Mouse (Mus musculus): ENCODE measurements at regions not wholly inside any gene's neighbourhood (a gene's known extent, or its start where the extent isn't known, plus 50 kb on each side); places are given as distances from the start of the nearest gene placed in this dataset.

GRCm38 (mm10) chr10:83957118-83957759, 234.6 kb downstream of the 1500009L16Rik start:
- Histone ChIP-seq H3K79me2 (ENCODE audit: control insufficient read depth, insufficient read depth) (no peaks in the 10 kb centered on the region), H3ac (ENCODE audit: control insufficient read depth, insufficient read length) (no peak overlapping the region), H3K4me3 (no peak overlapping the region), H3K4me2 (ENCODE audit: low read depth) (no peak overlapping the region), H3K36me3 (ENCODE audit: control insufficient read depth, insufficient read depth) (no peaks in the 10 kb centered on the region), H3K27me3 (ENCODE audit: control insufficient read depth, insufficient read depth, insufficient read length) (no peaks in the 10 kb centered on the region)
- TF ChIP-seq USF1 (IDR thresholded peaks at IDR 0.05; ENCODE audit: low read depth), result no peak
- TF ChIP-seq E2F4 (IDR thresholded peaks at IDR 0.05; ENCODE audit: insufficient read depth), result no peak
- TF ChIP-seq TCF3 (IDR thresholded peaks at IDR 0.05; ENCODE audit: insufficient read length, low read depth), result no peak
- no peak for TF ChIP-seq MYOD1 (IDR thresholded peaks at IDR 0.05; ENCODE audit: control insufficient read depth in 1 of 3, insufficient read length in 2 of 3, low read depth in 2 of 3)
- no peak for TF ChIP-seq POLR2AphosphoS2 (IDR thresholded peaks at IDR 0.05; ENCODE audit: insufficient read length, low read depth)
- TF ChIP-seq POLR2A (IDR thresholded peaks at IDR 0.05; ENCODE audit: insufficient read length, low read depth), result no peak
- TF ChIP-seq MAX (IDR thresholded peaks at IDR 0.05; ENCODE audit: low read depth), result no peak
- TF ChIP-seq CEBPB (IDR thresholded peaks at IDR 0.05; ENCODE audit: insufficient read depth, poor library complexity, severe bottlenecking), result no peak
- TF ChIP-seq MYOG (IDR thresholded peaks at IDR 0.05; ENCODE audit: control insufficient read depth in 1 of 3, insufficient read depth in 1 of 3, insufficient read length in 2 of 3, low read depth in 2 of 3), result no peak
- no peak for TF ChIP-seq TCF12 (IDR thresholded peaks at IDR 0.05; ENCODE audit: insufficient read depth, poor library complexity, severe bottlenecking)
- TF ChIP-seq REST (IDR thresholded peaks at IDR 0.05; ENCODE audit: insufficient read depth, insufficient read length), result no peak

- Histone ChIP-seq H3K4me2 (ENCODE audit: low read depth) (no peak overlapping the region), H3K27me3 (ENCODE audit: control insufficient read depth, insufficient read depth, insufficient read length) (no peaks in the 10 kb centered on the region), H3ac (ENCODE audit: control insufficient read depth, insufficient read length) (no peak overlapping the region), H3K79me2 (ENCODE audit: control insufficient read depth, insufficient read depth) (no peaks in the 10 kb centered on the region), H3K36me3 (ENCODE audit: control insufficient read depth, insufficient read depth) (no peaks in the 10 kb centered on the region), H3K4me3 (no peak overlapping the region)
- TF ChIP-seq TCF12 (IDR thresholded peaks at IDR 0.05; ENCODE audit: insufficient read depth, poor library complexity, severe bottlenecking) (no peak), MAX (IDR thresholded peaks at IDR 0.05; ENCODE audit: low read depth) (no peak), TCF3 (IDR thresholded peaks at IDR 0.05; ENCODE audit: insufficient read length, low read depth) (no peak), CEBPB (IDR thresholded peaks at IDR 0.05; ENCODE audit: insufficient read depth, poor library complexity, severe bottlenecking) (no peak)
These were observed 235.7 kb downstream of the 1500009L16Rik start for GRCm38 (mm10) chr10:83958397-83958796.

- TF ChIP-seq USF1 (IDR thresholded peaks at IDR 0.05; ENCODE audit: low read depth) (no peak), POLR2A (IDR thresholded peaks at IDR 0.05; ENCODE audit: insufficient read length, low read depth) (no peak), TCF12 (IDR thresholded peaks at IDR 0.05; ENCODE audit: insufficient read depth, poor library complexity, severe bottlenecking) (no peak), MYOD1 (IDR thresholded peaks at IDR 0.05; ENCODE audit: control insufficient read depth in 1 of 3, insufficient read length in 2 of 3, low read depth in 2 of 3) (no peak), MAX (IDR thresholded peaks at IDR 0.05; ENCODE audit: low read depth) (no peak), REST (IDR thresholded peaks at IDR 0.05; ENCODE audit: insufficient read depth, insufficient read length) (no peak), POLR2AphosphoS2 (IDR thresholded peaks at IDR 0.05; ENCODE audit: insufficient read length, low read depth) (no peak), SRF (IDR thresholded peaks at IDR 0.05; ENCODE audit: control insufficient read depth, insufficient read length, low read depth) (no peak), CEBPB (IDR thresholded peaks at IDR 0.05; ENCODE audit: insufficient read depth, poor library complexity, severe bottlenecking) (no peak), TCF3 (IDR thresholded peaks at IDR 0.05; ENCODE audit: insufficient read length, low read depth) (no peak), E2F4 (IDR thresholded peaks at IDR 0.05; ENCODE audit: insufficient read depth) (no peak), MYOG (IDR thresholded peaks at IDR 0.05; ENCODE audit: control insufficient read depth in 1 of 3, insufficient read depth in 1 of 3, insufficient read length in 2 of 3, low read depth in 2 of 3) (no peak)
- no peaks in the 10 kb centered on the region for H3K36me3 ChIP-seq (ENCODE audit: control insufficient read depth, insufficient read depth)
- H3K4me3 ChIP-seq, result no peak overlapping the region
- no peak overlapping the region for H3K4me2 ChIP-seq (ENCODE audit: low read depth)
- H3K27me3 ChIP-seq (ENCODE audit: control insufficient read depth, insufficient read depth, insufficient read length), result no peaks in the 10 kb centered on the region
- H3K79me2 ChIP-seq (ENCODE audit: control insufficient read depth, insufficient read depth), result no peaks in the 10 kb centered on the region
- no peak overlapping the region for H3ac ChIP-seq (ENCODE audit: control insufficient read depth, insufficient read length)
These were observed 236.2 kb downstream of the 1500009L16Rik start for GRCm38 (mm10) chr10:83958826-83959225.

- H3K27me3 ChIP-seq (ENCODE audit: control insufficient read depth, insufficient read depth, insufficient read length), result no peaks in the 10 kb centered on the region
- no peak for TF ChIP-seq REST (IDR thresholded peaks at IDR 0.05; ENCODE audit: insufficient read depth, insufficient read length)
- TF ChIP-seq TCF3 (IDR thresholded peaks at IDR 0.05; ENCODE audit: insufficient read length, low read depth), result peak; percentile 61
- no peak for TF ChIP-seq CEBPB (IDR thresholded peaks at IDR 0.05; ENCODE audit: insufficient read depth, poor library complexity, severe bottlenecking)
- TF ChIP-seq E2F4 (IDR thresholded peaks at IDR 0.05; ENCODE audit: insufficient read depth), result no peak
- TF ChIP-seq TCF12 (IDR thresholded peaks at IDR 0.05; ENCODE audit: insufficient read depth, poor library complexity, severe bottlenecking), result no peak
- TF ChIP-seq MYOD1 (IDR thresholded peaks at IDR 0.05; ENCODE audit: control insufficient read depth in 1 of 3, insufficient read length in 2 of 3, low read depth in 2 of 3), result peak in 2 of 3 experiments; percentile 83 to 93
- no peak for TF ChIP-seq POLR2A (IDR thresholded peaks at IDR 0.05; ENCODE audit: insufficient read length, low read depth)
- no peak for TF ChIP-seq MAX (IDR thresholded peaks at IDR 0.05; ENCODE audit: low read depth)
- TF ChIP-seq USF1 (IDR thresholded peaks at IDR 0.05; ENCODE audit: low read depth), result no peak
- no peak for TF ChIP-seq POLR2AphosphoS2 (IDR thresholded peaks at IDR 0.05; ENCODE audit: insufficient read length, low read depth)
- no peak for TF ChIP-seq SRF (IDR thresholded peaks at IDR 0.05; ENCODE audit: control insufficient read depth, insufficient read length, low read depth)
- peak; percentile 44 to 91 (median 66) for TF ChIP-seq MYOG (IDR thresholded peaks at IDR 0.05; ENCODE audit: control insufficient read depth in 1 of 3, insufficient read depth in 1 of 3, insufficient read length in 2 of 3, low read depth in 2 of 3)
- H3K4me2 ChIP-seq (ENCODE audit: low read depth), result no peak overlapping the region
- no peaks in the 10 kb centered on the region for H3K36me3 ChIP-seq (ENCODE audit: control insufficient read depth, insufficient read depth)
- H3ac ChIP-seq (ENCODE audit: control insufficient read depth, insufficient read length), result no peak overlapping the region
- no peak overlapping the region for H3K4me3 ChIP-seq
- H3K79me2 ChIP-seq (ENCODE audit: control insufficient read depth, insufficient read depth), result no peaks in the 10 kb centered on the region
These were observed 240.6 kb downstream of the 1500009L16Rik start for GRCm38 (mm10) chr10:83963232-83963760.
